Mouse (Mus musculus) embryonic facial prominence, embryonic 11.5 days (tissue): ENCODE measurements at regions not wholly inside any gene's neighbourhood (a gene's known extent, or its start where the extent isn't known, plus 50 kb on each side); places are given as distances from the start of the nearest gene placed in this dataset.
A peak's percentile ranks its signal among the peaks of the same experiment; 100 is the strongest.

Source experiments
- ATAC-seq: fragments of 200-750 bp; cut with Nextera tagmentation; replicated peaks from 2 replicates; pipeline ENCODE4 v1.8.0; 2017; ENCODE audit warnings: low read depth; ENCODE audit not compliant: insufficient number of reproducible peaks, low FRiP score, low TSS enrichment
- DNase-seq: peaks from one replicate; pipeline ENCODE4 v3.0.0-alpha.2; 2015; ENCODE audit warnings: low spot score
- H3K27ac ChIP-seq: fragments of 300-500 bp; sonication (generic); replicated peaks from 2 replicates; pipeline ENCODE4 v1.5.1; 2014; ENCODE audit warnings: mild to moderate bottlenecking, low read depth, low read length, control low read depth
- H3K27me3 ChIP-seq: fragments of 300-500 bp; sonication (generic); 2 replicates; pipeline ENCODE4 v1.6.1; 2014; ENCODE audit warnings: mild to moderate bottlenecking, low read length, moderate library complexity, mixed read lengths; ENCODE audit not compliant: control insufficient read depth, insufficient read depth
- H3K36me3 ChIP-seq: fragments of 300-500 bp; sonication (generic); replicated peaks from 2 replicates; pipeline ENCODE4 v1.6.1; 2014; ENCODE audit warnings: low read depth, mild to moderate bottlenecking, low read length, moderate library complexity, mixed read lengths; ENCODE audit not compliant: control insufficient read depth, insufficient read depth
- H3K4me1 ChIP-seq: fragments of 300-500 bp; sonication (generic); 2 replicates; pipeline ENCODE4 v1.6.1; 2014; ENCODE audit warnings: low read length, mixed read lengths; ENCODE audit not compliant: control insufficient read depth, insufficient read depth
- H3K4me2 ChIP-seq: fragments of 300-500 bp; sonication (generic); 2 replicates; pipeline ENCODE4 v1.6.1; 2014; ENCODE audit warnings: low read depth, mild to moderate bottlenecking, control low read depth, low read length, moderate library complexity
- H3K4me3 ChIP-seq: fragments of 300-500 bp; sonication (generic); 2 replicates; pipeline ENCODE4 v1.5.1; 2014; ENCODE audit warnings: low read depth, low read length, control low read depth
- H3K9ac ChIP-seq: fragments of 300-500 bp; sonication (generic); replicated peaks from 2 replicates; pipeline ENCODE4 v1.6.1; 2014; ENCODE audit warnings: mild to moderate bottlenecking, control low read depth, low read length
- H3K9me3 ChIP-seq: fragments of 300-500 bp; sonication (generic); replicated peaks from 2 replicates; pipeline ENCODE4 v1.6.1; 2016; ENCODE audit warnings: mild to moderate bottlenecking, low read length, inconsistent platforms, mixed read lengths; ENCODE audit not compliant: control insufficient read depth
- WGBS: fragments of 180-500 bp; shearing (Covaris S2); extraction: QIAGEN DNeasy Blood & Tissue Kit; methylation state at CpG from one replicate; pipeline ENCODE4 v1.1.7; 2014; 5-methylcytosine and 5-hydroxymethylcytosine counted together

DNA sequence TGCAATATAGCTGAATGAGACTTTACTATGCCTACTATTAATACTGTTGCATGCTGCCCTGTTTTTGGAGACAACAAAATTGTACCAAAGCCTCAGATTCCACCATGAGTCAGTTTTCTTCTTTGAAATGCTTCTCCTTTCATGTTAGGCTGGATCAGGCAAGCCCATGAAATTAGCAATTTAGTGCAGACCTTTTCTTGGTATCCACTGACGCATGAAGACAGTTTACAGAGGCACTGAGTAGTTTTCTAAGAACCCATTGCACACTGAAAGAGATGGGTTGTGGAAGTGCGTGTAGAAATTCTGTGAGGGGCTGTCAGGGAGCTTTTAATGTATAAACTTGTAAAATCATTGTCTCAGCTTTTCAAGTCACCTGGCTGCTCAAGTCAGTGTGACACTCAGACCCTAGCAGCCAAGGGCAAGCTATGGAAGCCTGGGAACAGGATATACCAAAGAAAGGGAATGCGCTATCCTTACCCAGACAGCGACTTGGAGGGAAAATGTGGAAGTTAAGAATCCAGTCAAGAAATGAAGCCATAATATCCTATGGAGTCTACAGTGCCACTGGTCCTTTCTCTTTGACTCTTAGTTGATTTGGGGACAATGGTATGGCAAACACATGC is 323.1 kb downstream of the Mef2c start:
- H3K9me3 ChIP-seq = no peaks in the 10 kb centered on the region
- no peak overlapping the region for H3K9ac ChIP-seq
- H3K4me1 ChIP-seq = no peaks in the 10 kb centered on the region
- ATAC-seq (no peak), DNase-seq (no peak)
- H3K27me3 ChIP-seq = no peaks in the 10 kb centered on the region
- no peak overlapping the region for H3K27ac ChIP-seq
- WGBS = 71% methylated on average over 4 of the region's 4 CpGs
- no peaks in the 10 kb centered on the region for H3K36me3 ChIP-seq
- no peak overlapping the region for H3K4me3 ChIP-seq
- H3K4me2 ChIP-seq = no peak overlapping the region

GRCm38 (mm10) chr13:83865932-83866685 is 356.0 kb upstream of the Tmem161b start:
- Histone ChIP-seq H3K36me3 (no peaks in the 10 kb centered on the region), H3K9ac (no peak overlapping the region), H3K4me3 (no peak overlapping the region), H3K27me3 (no peaks in the 10 kb centered on the region), H3K9me3 (no peaks in the 10 kb centered on the region), H3K27ac (no peak overlapping the region), H3K4me1 (no peaks in the 10 kb centered on the region), H3K4me2 (no peak overlapping the region)
- no peak for DNase-seq
- no peak for ATAC-seq
- WGBS = 81% methylated on average over 6 of the region's 6 CpGs

GRCm38 (mm10) chr13:83867211-83867610 is 354.9 kb upstream of the Tmem161b start:
- Histone ChIP-seq H3K27ac (no peak overlapping the region), H3K9ac (no peak overlapping the region), H3K4me2 (no peak overlapping the region), H3K9me3 (no peaks in the 10 kb centered on the region), H3K27me3 (no peaks in the 10 kb centered on the region), H3K4me1 (no peaks in the 10 kb centered on the region), H3K4me3 (no peak overlapping the region), H3K36me3 (no peaks in the 10 kb centered on the region)
- DNase-seq = no peak
- no peak for ATAC-seq
- 47% methylated on average over 1 of the region's 1 CpGs for WGBS

- Histone ChIP-seq H3K4me1 (no peaks in the 10 kb centered on the region), H3K36me3 (no peaks in the 10 kb centered on the region), H3K4me2 (no peak overlapping the region), H3K27me3 (no peaks in the 10 kb centered on the region), H3K4me3 (no peak overlapping the region), H3K27ac (no peak overlapping the region), H3K9me3 (no peaks in the 10 kb centered on the region), H3K9ac (no peak overlapping the region)
- WGBS = 83% methylated on average over 4 of the region's 4 CpGs
- no peak for DNase-seq
- ATAC-seq = 0 out of 2 replicates have a peak, but pooled peaks have one; percentile 56
Observed at GRCm38 (mm10) chr13:83867831-83868473, 354.1 kb upstream of the Tmem161b start.

DNA sequence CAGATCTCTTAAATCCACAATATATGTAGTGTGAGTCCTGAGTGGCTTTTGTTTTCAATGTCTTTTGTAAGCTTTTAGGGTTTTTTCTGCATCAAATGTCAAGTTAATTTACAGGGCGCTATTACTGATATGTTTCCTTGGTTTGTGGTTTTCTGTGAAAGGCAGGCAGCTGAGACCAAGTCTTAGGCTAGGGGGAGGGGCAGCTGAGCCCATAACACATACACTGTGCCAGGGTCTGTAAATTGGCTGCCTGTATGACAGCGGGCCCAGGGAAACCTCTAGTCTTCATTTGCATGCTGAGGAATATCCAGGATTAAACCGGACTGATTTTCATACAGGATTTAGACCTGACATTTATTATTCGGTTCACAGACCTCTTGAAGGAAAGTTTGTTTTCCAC is 353.2 kb upstream of the Tmem161b start:
- Histone ChIP-seq H3K9me3 (no peaks in the 10 kb centered on the region), H3K4me3 (no peak overlapping the region), H3K9ac (no peak overlapping the region), H3K4me1 (no peaks in the 10 kb centered on the region), H3K27me3 (no peaks in the 10 kb centered on the region), H3K27ac (no peak overlapping the region), H3K4me2 (no peak overlapping the region), H3K36me3 (no peaks in the 10 kb centered on the region)
- 57% methylated on average over 4 of the region's 4 CpGs for WGBS
- ATAC-seq (peak; percentile 88; the same call in 1 of the 2 replicates), DNase-seq (peak; percentile 29)

- WGBS = 57% methylated on average over 3 of the region's 3 CpGs
- Histone ChIP-seq H3K4me3 (no peak overlapping the region), H3K27ac (no peak overlapping the region), H3K36me3 (no peaks in the 10 kb centered on the region), H3K4me2 (no peak overlapping the region), H3K27me3 (no peaks in the 10 kb centered on the region), H3K9me3 (no peaks in the 10 kb centered on the region), H3K4me1 (no peaks in the 10 kb centered on the region), H3K9ac (no peak overlapping the region)
- DNase-seq (no peak), ATAC-seq (no peak)
Observed at GRCm38 (mm10) chr13:83872143-83872819, 349.8 kb upstream of the Tmem161b start.

- H3K4me3 ChIP-seq = no peak overlapping the region
- no peak overlapping the region for H3K4me2 ChIP-seq
- ATAC-seq (no peak), DNase-seq (peak; percentile 4)
- H3K36me3 ChIP-seq = no peaks in the 10 kb centered on the region
- H3K9ac ChIP-seq = no peak overlapping the region
- no peak overlapping the region for H3K27ac ChIP-seq
- no peaks in the 10 kb centered on the region for H3K9me3 ChIP-seq
- 9% methylated on average over 5 of the region's 5 CpGs for WGBS
- no peaks in the 10 kb centered on the region for H3K4me1 ChIP-seq
- no peaks in the 10 kb centered on the region for H3K27me3 ChIP-seq
Observed at GRCm38 (mm10) chr13:83872887-83873286, 349.2 kb upstream of the Tmem161b start.
